8 mouse cellular contexts compared by ENCODE assay signal in genomic region chr3:103913451-103913961, GRCm38 (mm10). TPM values are rescaled to one million over a fixed set of nuclear protein-coding genes. Genes with fewer than 3 reads are reported as not detected.
A peak's percentile ranks its signal among the peaks of the same experiment; 100 is the strongest.
DNase-seq lines count a peak whose midpoint lies in the region; ATAC-seq and TF ChIP-seq lines count a peak whose summit lies in the region.

No protein-coding gene starts in this region.

- peak; percentile 24; the same call in 1 of the 2 replicates for ATAC-seq in forebrain, embryonic 12.5 days (ENCODE audit: low FRiP score)

- H3K4me1 ChIP-seq in lung, adult 2 months (ENCODE audit: control insufficient read depth, insufficient read depth, low read length) = peaks cover 5% of the 10 kb centered on the region; the same call in 1 of the 2 replicates
- H3K4me1 ChIP-seq in bone marrow, adult 2 months (ENCODE audit: control insufficient read depth, insufficient read depth, low read length) = no peaks in the 10 kb centered on the region
- H3K4me1 ChIP-seq in forebrain, embryonic 12.5 days = peaks cover 14% of the 10 kb centered on the region
- H3K4me1 ChIP-seq in midbrain, embryonic 10.5 days = peaks cover 26% of the 10 kb centered on the region

- H3K27me3 ChIP-seq in forebrain, embryonic 12.5 days = no peaks in the 10 kb centered on the region
- no peaks in the 10 kb centered on the region for H3K27me3 ChIP-seq in midbrain, embryonic 10.5 days (ENCODE audit: low read depth, poor library complexity, severe bottlenecking)

- no peak for DNase-seq in lung, adult 2 months
- DNase-seq in lung, postnatal 25 days (ENCODE audit: low spot score) = no peak
- DNase-seq in kidney, postnatal 14 days = peak; percentile 36
- no peak for DNase-seq in midbrain, embryonic 10.5 days (ENCODE audit: low spot score)
- DNase-seq in gastrocnemius, postnatal 36 days = no peak
- no peak for DNase-seq in layer of hippocampus, postnatal 36 days

- H3K4me3 ChIP-seq in lung, adult 2 months (replicated peaks; ENCODE audit: extremely low read depth, low read depth, low read length) = peak overlapping the region; percentile 99
- H3K4me3 ChIP-seq in bone marrow, adult 2 months (replicated peaks; ENCODE audit: control insufficient read depth, low read depth, low read length) = peak overlapping the region; percentile 95
- peak overlapping the region; percentile 97 for H3K4me3 ChIP-seq in forebrain, embryonic 12.5 days (replicated peaks)
- peak overlapping the region; percentile 98 for H3K4me3 ChIP-seq in midbrain, embryonic 10.5 days

- no peak for TF ChIP-seq CTCF in lung, adult 2 months (IDR thresholded peaks at IDR 0.05; ENCODE audit: insufficient read depth, low read length)
- TF ChIP-seq CTCF in bone marrow, adult 2 months (IDR thresholded peaks at IDR 0.05; ENCODE audit: control insufficient read depth, insufficient read depth, low read length) = no peak

- no peaks in the 10 kb centered on the region for H3K36me3 ChIP-seq in forebrain, embryonic 12.5 days (replicated peaks)
- H3K36me3 ChIP-seq in midbrain, embryonic 10.5 days = no peaks in the 10 kb centered on the region

- no peak for TF ChIP-seq POLR2A in lung, adult 2 months (IDR thresholded peaks at IDR 0.05; ENCODE audit: borderline replicate concordance, extremely low read depth, low read depth, low read length)
- no peak for TF ChIP-seq POLR2A in bone marrow, adult 2 months (IDR thresholded peaks at IDR 0.05; ENCODE audit: borderline replicate concordance, control insufficient read depth, low read depth, low read length)

- WGBS in lung, adult 2 months = 3% methylated on average over 11 of the region's 11 CpGs
- WGBS in bone marrow, adult 2 months = under 1% methylated on average over 11 of the region's 11 CpGs
- 6% methylated on average over 11 of the region's 11 CpGs for WGBS in forebrain, embryonic 12.5 days
- 9% methylated on average over 11 of the region's 11 CpGs for WGBS in midbrain, embryonic 10.5 days

- peak overlapping the region; percentile 41 for H3K9ac ChIP-seq in forebrain, embryonic 12.5 days

- peak overlapping the region; percentile 56 for H3K4me2 ChIP-seq in forebrain, embryonic 12.5 days

- intact Hi-C loops in gastrocnemius, postnatal 36 days (cut with DNase I) = loop anchor here (5.0 kb wide), 1 partner anchor 54 kb away; the partner anchor contains the start of gene Phtf1

- H3K9me3 ChIP-seq in forebrain, embryonic 12.5 days = no peaks in the 10 kb centered on the region
- no peaks in the 10 kb centered on the region for H3K9me3 ChIP-seq in midbrain, embryonic 10.5 days (replicated peaks)

- H3K27ac ChIP-seq in bone marrow, adult 2 months (ENCODE audit: control insufficient read depth, insufficient read depth, low read depth, low read length, poor library complexity) = peak overlapping the region; percentile 92
- peak overlapping the region; percentile 91 for H3K27ac ChIP-seq in forebrain, embryonic 12.5 days
- H3K27ac ChIP-seq in midbrain, embryonic 10.5 days (replicated peaks) = peak overlapping the region; percentile 96

RNA-seq across cellular contexts. Expression of gene Rsbn1, which starts 0.4 kb away (rescaled TPM):
- polyA plus RNA-seq in lung, adult 2 months (2012; rRNA removed) = 4.3 and 4.9 TPM in 2 replicates
- 5.2 and 9.3 TPM in 2 replicates for polyA plus RNA-seq in bone marrow, adult 2 months (2011; ENCODE audit: insufficient read depth, insufficient read length, low replicate concordance, missing spikeins)
- polyA plus RNA-seq in forebrain, embryonic 12.5 days (2016; fragmentation: Nextera tagmentation; extraction: Ambion mirVana) = 23.2 and 25.2 TPM in 2 replicates
- 14.5 and 15.9 TPM in 2 replicates for polyA plus RNA-seq in midbrain, embryonic 10.5 days (2016; fragmentation: Nextera tagmentation; extraction: Ambion mirVana)
- total RNA-seq in gastrocnemius, postnatal 36 days (2021) = 1 to 10 TPM; 5.2 to 6.2 TPM
- total RNA-seq in layer of hippocampus, postnatal 36 days (2021) = 10 to 100 TPM; 21.7 to 24.8 TPM

RNA-seq across cellular contexts. Expression of gene Ptpn22, which starts 53.9 kb away (rescaled TPM):
- polyA plus RNA-seq in lung, adult 2 months (2012; rRNA removed) = 2.5 and 2.7 TPM in 2 replicates
- 32.7 and 44.2 TPM in 2 replicates for polyA plus RNA-seq in bone marrow, adult 2 months (2011; ENCODE audit: insufficient read depth, insufficient read length, low replicate concordance, missing spikeins)
- 0.29 and 0.31 TPM in 2 replicates for polyA plus RNA-seq in forebrain, embryonic 12.5 days (2016; fragmentation: Nextera tagmentation; extraction: Ambion mirVana)
- 0.12 and 0.22 TPM in 2 replicates for polyA plus RNA-seq in midbrain, embryonic 10.5 days (2016; fragmentation: Nextera tagmentation; extraction: Ambion mirVana)
- under 1 TPM; 0.52 to 0.59 TPM for total RNA-seq in gastrocnemius, postnatal 36 days (2021)
- 1 to 10 TPM; 1.1 to 1.6 TPM for total RNA-seq in layer of hippocampus, postnatal 36 days (2021)

RNA-seq across cellular contexts. Expression of gene Phtf1, which starts 54.4 kb away (rescaled TPM):
- 7.8 and 8.4 TPM in 2 replicates for polyA plus RNA-seq in lung, adult 2 months (2012; rRNA removed)
- polyA plus RNA-seq in bone marrow, adult 2 months (2011; ENCODE audit: insufficient read depth, insufficient read length, low replicate concordance, missing spikeins) = 15.1 and 23.1 TPM in 2 replicates
- polyA plus RNA-seq in forebrain, embryonic 12.5 days (2016; fragmentation: Nextera tagmentation; extraction: Ambion mirVana) = 49.9 and 52.9 TPM in 2 replicates
- 36.1 and 41.4 TPM in 2 replicates for polyA plus RNA-seq in midbrain, embryonic 10.5 days (2016; fragmentation: Nextera tagmentation; extraction: Ambion mirVana)
- 1 to 10 TPM; 3.6 to 3.8 TPM for total RNA-seq in gastrocnemius, postnatal 36 days (2021)
- total RNA-seq in layer of hippocampus, postnatal 36 days (2021) = 10 to 100 TPM; 46.4 to 49.3 TPM
